Mouse (Mus musculus): Measurements from ENCODE around the gene Mpv17l2. TPM values are rescaled to one million over a fixed set of nuclear protein-coding genes. Genes with fewer than 3 reads are reported as not detected.

Mpv17l2 gene
- polyA plus RNA-seq (2012; fragmentation: generic; extraction: Trizol) = 86.8 TPM
- long read RNA-seq, experiment 1, transcript Mpv17l2-201 (5 exons, 980 nt) = major isoform, 66 of 86 reads
- long read RNA-seq, experiment 1, partial matches to known transcripts = 7 of 86 reads
- long read RNA-seq, experiment 1, other reads (novel, unspliced or antisense) = 13 of 86 reads
- long read RNA-seq, experiment 2, transcript Mpv17l2-201 (5 exons, 980 nt) = major isoform, 21 of 34 reads
- long read RNA-seq, experiment 2, partial matches to known transcripts = 4 of 34 reads
- long read RNA-seq, experiment 2, other reads (novel, unspliced or antisense) = 8 of 34 reads

DNA sequence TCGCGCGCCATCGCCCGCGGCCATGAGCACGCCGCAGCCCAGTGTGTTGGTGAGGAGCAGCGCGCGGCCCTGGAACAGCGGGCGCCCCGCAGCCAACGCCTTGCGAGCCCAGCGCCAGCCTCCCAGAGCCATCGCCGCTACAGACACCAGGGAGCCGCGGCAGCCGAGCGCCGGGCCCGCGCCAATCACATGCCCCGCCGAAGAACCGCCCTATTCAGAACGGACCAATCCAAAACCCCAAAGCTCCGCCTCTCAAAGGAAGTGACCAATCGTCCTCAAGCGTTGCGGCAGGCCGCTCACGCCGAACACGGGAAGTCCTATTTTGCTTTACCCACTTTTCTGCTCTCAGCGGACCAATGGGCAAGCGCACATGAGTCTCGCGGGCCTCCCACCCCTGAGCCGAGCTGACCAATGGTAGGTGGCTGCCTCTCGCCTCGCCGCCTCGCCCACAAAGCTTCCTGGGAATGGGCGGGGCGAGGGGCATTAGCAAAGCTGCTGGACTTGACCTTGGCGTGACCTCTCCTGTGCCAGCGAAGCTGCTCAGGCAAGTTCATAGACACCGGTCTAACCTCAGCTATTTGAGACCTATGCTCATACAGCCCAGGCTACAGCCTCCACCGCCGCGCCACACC is at the start of gene Mpv17l2:
Mpv17l2 (minus strand) TSS at position 172 of the 632 bp plus-strand sequence.
- Histone ChIP-seq H3K79me2 (ENCODE audit: control insufficient read depth, insufficient read depth) (peaks cover 25% of the 10 kb centered on the region), H3K27me3 (ENCODE audit: control insufficient read depth, insufficient read depth, insufficient read length) (no peaks in the 10 kb centered on the region), H3K79me3 (ENCODE audit: low read depth) (peaks cover 5% of the 10 kb centered on the region), H3K4me3 (ENCODE audit: insufficient read depth, poor library complexity, severe bottlenecking) (peak within 1 kb of the TSS; percentile 60), H3K36me3 (ENCODE audit: control insufficient read depth, insufficient read depth) (peaks cover 28% of the 10 kb centered on the region), H3ac (ENCODE audit: control insufficient read depth, insufficient read length, low read depth) (peak within 1 kb of the TSS; percentile 80)
- peak; percentile 47 for TF ChIP-seq USF1 (IDR thresholded peaks at IDR 0.05; ENCODE audit: low read depth)
- TF ChIP-seq MYOG (IDR thresholded peaks at IDR 0.05; ENCODE audit: control insufficient read depth, extremely low read depth, insufficient read length) = no peak
- TF ChIP-seq CTCF (IDR thresholded peaks at IDR 0.05; ENCODE audit: control insufficient read depth, insufficient read depth, insufficient read length) = no peak
- no peak for TF ChIP-seq CEBPB (IDR thresholded peaks at IDR 0.05; ENCODE audit: low read depth)
- TF ChIP-seq MYOD1 (IDR thresholded peaks at IDR 0.05; ENCODE audit: control insufficient read depth, insufficient read length, low read depth) = no peak
- peak; percentile 69 for TF ChIP-seq MAX (IDR thresholded peaks at IDR 0.05)
- TF ChIP-seq FOSL1 (IDR thresholded peaks at IDR 0.05; ENCODE audit: insufficient read depth, low read length, poor library complexity, severe bottlenecking) = no peak

- no peak for TF ChIP-seq MYOG (IDR thresholded peaks at IDR 0.05; ENCODE audit: control insufficient read depth, extremely low read depth, insufficient read length)
- TF ChIP-seq CTCF (IDR thresholded peaks at IDR 0.05; ENCODE audit: control insufficient read depth, insufficient read depth, insufficient read length) = no peak
- TF ChIP-seq CEBPB (IDR thresholded peaks at IDR 0.05; ENCODE audit: low read depth) = no peak
- TF ChIP-seq MYOD1 (IDR thresholded peaks at IDR 0.05; ENCODE audit: control insufficient read depth, insufficient read length, low read depth) = no peak
- no peak for TF ChIP-seq FOSL1 (IDR thresholded peaks at IDR 0.05; ENCODE audit: insufficient read depth, low read length, poor library complexity, severe bottlenecking)
- TF ChIP-seq USF1 (IDR thresholded peaks at IDR 0.05; ENCODE audit: low read depth) = no peak
- no peak for TF ChIP-seq MAX (IDR thresholded peaks at IDR 0.05)
- H3K36me3 ChIP-seq (ENCODE audit: control insufficient read depth, insufficient read depth) = no peaks in the 10 kb centered on the region
- H3ac ChIP-seq (ENCODE audit: control insufficient read depth, insufficient read length, low read depth) = no peak overlapping the region
- no peaks in the 10 kb centered on the region for H3K27me3 ChIP-seq (ENCODE audit: control insufficient read depth, insufficient read depth, insufficient read length)
- no peak overlapping the region for H3K4me3 ChIP-seq (ENCODE audit: insufficient read depth, poor library complexity, severe bottlenecking)
- no peaks in the 10 kb centered on the region for H3K79me3 ChIP-seq (ENCODE audit: low read depth)
- H3K79me2 ChIP-seq (ENCODE audit: control insufficient read depth, insufficient read depth) = peaks cover 11% of the 10 kb centered on the region
These were observed 48.4 kb upstream of the Mpv17l2 start for GRCm38 (mm10) chr8:70808955-70809701.

DNA sequence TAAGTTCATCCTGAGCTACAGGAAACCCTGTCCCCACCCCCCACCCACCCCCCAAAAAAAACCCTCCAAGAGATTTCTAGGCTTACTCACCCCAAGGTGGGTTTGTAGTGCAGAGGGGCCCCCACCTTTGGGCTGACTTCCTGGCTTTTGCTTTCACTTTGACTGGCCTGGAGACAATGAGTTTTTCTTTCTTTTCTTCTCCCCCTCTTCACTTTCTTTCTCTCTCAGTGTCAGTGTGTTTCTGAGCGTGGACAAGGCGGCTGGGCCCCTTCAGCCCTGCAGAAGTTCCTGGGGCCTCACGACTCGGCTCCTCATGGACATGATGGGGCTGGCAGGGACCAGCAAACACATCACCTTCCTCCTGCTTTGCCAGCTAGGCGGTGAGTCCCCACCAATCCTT is 47.5 kb upstream of the Mpv17l2 start, which contains the start of gene Il12rb1:
Il12rb1 (plus strand) TSS at position 211 of the 400 bp plus-strand sequence.
- Histone ChIP-seq H3K4me3 (ENCODE audit: insufficient read depth, poor library complexity, severe bottlenecking) (no peak within 1 kb of the TSS), H3K79me3 (ENCODE audit: low read depth) (no peaks in the 10 kb centered on the region), H3K79me2 (ENCODE audit: control insufficient read depth, insufficient read depth) (peaks cover 10% of the 10 kb centered on the region), H3ac (ENCODE audit: control insufficient read depth, insufficient read length, low read depth) (no peak within 1 kb of the TSS), H3K36me3 (ENCODE audit: control insufficient read depth, insufficient read depth) (no peaks in the 10 kb centered on the region), H3K27me3 (ENCODE audit: control insufficient read depth, insufficient read depth, insufficient read length) (no peaks in the 10 kb centered on the region)
- TF ChIP-seq FOSL1 (IDR thresholded peaks at IDR 0.05; ENCODE audit: insufficient read depth, low read length, poor library complexity, severe bottlenecking) (no peak), MYOG (IDR thresholded peaks at IDR 0.05; ENCODE audit: control insufficient read depth, extremely low read depth, insufficient read length) (no peak), CEBPB (IDR thresholded peaks at IDR 0.05; ENCODE audit: low read depth) (no peak), USF1 (IDR thresholded peaks at IDR 0.05; ENCODE audit: low read depth) (no peak), MYOD1 (IDR thresholded peaks at IDR 0.05; ENCODE audit: control insufficient read depth, insufficient read length, low read depth) (no peak), CTCF (IDR thresholded peaks at IDR 0.05; ENCODE audit: control insufficient read depth, insufficient read depth, insufficient read length) (no peak), MAX (IDR thresholded peaks at IDR 0.05) (no peak)

- Histone ChIP-seq H3K4me3 (ENCODE audit: insufficient read depth, poor library complexity, severe bottlenecking) (no peak overlapping the region), H3K79me3 (ENCODE audit: low read depth) (no peaks in the 10 kb centered on the region), H3K27me3 (ENCODE audit: control insufficient read depth, insufficient read depth, insufficient read length) (no peaks in the 10 kb centered on the region), H3ac (ENCODE audit: control insufficient read depth, insufficient read length, low read depth) (no peak overlapping the region), H3K79me2 (ENCODE audit: control insufficient read depth, insufficient read depth) (peaks cover 11% of the 10 kb centered on the region), H3K36me3 (ENCODE audit: control insufficient read depth, insufficient read depth) (no peaks in the 10 kb centered on the region)
- no peak for TF ChIP-seq USF1 (IDR thresholded peaks at IDR 0.05; ENCODE audit: low read depth)
- TF ChIP-seq CTCF (IDR thresholded peaks at IDR 0.05; ENCODE audit: control insufficient read depth, insufficient read depth, insufficient read length) = no peak
- TF ChIP-seq MAX (IDR thresholded peaks at IDR 0.05) = no peak
- no peak for TF ChIP-seq MYOD1 (IDR thresholded peaks at IDR 0.05; ENCODE audit: control insufficient read depth, insufficient read length, low read depth)
- TF ChIP-seq CEBPB (IDR thresholded peaks at IDR 0.05; ENCODE audit: low read depth) = no peak
- TF ChIP-seq MYOG (IDR thresholded peaks at IDR 0.05; ENCODE audit: control insufficient read depth, extremely low read depth, insufficient read length) = no peak
These were observed 46.6 kb upstream of the Mpv17l2 start for GRCm38 (mm10) chr8:70807304-70807703.

- H3K36me3 ChIP-seq (ENCODE audit: control insufficient read depth, insufficient read depth) = no peaks in the 10 kb centered on the region
- no peaks in the 10 kb centered on the region for H3K79me3 ChIP-seq (ENCODE audit: low read depth)
- H3K4me3 ChIP-seq (ENCODE audit: insufficient read depth, poor library complexity, severe bottlenecking) = no peak overlapping the region
- TF ChIP-seq MYOG (IDR thresholded peaks at IDR 0.05; ENCODE audit: control insufficient read depth, extremely low read depth, insufficient read length) = no peak
- no peaks in the 10 kb centered on the region for H3K27me3 ChIP-seq (ENCODE audit: control insufficient read depth, insufficient read depth, insufficient read length)
- no peak overlapping the region for H3ac ChIP-seq (ENCODE audit: control insufficient read depth, insufficient read length, low read depth)
- H3K79me2 ChIP-seq (ENCODE audit: control insufficient read depth, insufficient read depth) = peaks cover 11% of the 10 kb centered on the region
These were observed 45.8 kb upstream of the Mpv17l2 start for GRCm38 (mm10) chr8:70806541-70806940.

All from C2C12 (cell line).